Mouse (Mus musculus): ENCODE data around the gene Vmn1r104.
"Not testable (repeated sequence)": the region's sequence is repeated elsewhere in the genome, so short reads cannot be mapped to it uniquely, and the experiment has no call there.

GRCm38 (mm10) chr7:20510434-20510833, 23.2 kb upstream of the Vmn1r104 start, which contains the start of gene Vmn1r103:
- not testable (repeated sequence) for TF ChIP-seq POU5F1 (IDR thresholded peaks at IDR 0.05; ENCODE audit: borderline replicate concordance, low read length); CTCF (conservative IDR thresholded peaks at IDR 0.05; ENCODE audit: low read length); NANOG (IDR thresholded peaks at IDR 0.05; ENCODE audit: borderline replicate concordance, low read length)
